Mouse (Mus musculus): ENCODE data around the gene Zfp59. TPM values are rescaled to one million over a fixed set of nuclear protein-coding genes. Genes with fewer than 3 reads are reported as not detected.
"Not testable (repeated sequence)": the region's sequence is repeated elsewhere in the genome, so short reads cannot be mapped to it uniquely, and the experiment has no call there.

The Zfp59 gene
- 1.3 and 1.4 TPM in 2 replicates for polyA plus RNA-seq (2015; fragmentation: Nextera tagmentation; extraction: Ambion mirVana)

DNA sequence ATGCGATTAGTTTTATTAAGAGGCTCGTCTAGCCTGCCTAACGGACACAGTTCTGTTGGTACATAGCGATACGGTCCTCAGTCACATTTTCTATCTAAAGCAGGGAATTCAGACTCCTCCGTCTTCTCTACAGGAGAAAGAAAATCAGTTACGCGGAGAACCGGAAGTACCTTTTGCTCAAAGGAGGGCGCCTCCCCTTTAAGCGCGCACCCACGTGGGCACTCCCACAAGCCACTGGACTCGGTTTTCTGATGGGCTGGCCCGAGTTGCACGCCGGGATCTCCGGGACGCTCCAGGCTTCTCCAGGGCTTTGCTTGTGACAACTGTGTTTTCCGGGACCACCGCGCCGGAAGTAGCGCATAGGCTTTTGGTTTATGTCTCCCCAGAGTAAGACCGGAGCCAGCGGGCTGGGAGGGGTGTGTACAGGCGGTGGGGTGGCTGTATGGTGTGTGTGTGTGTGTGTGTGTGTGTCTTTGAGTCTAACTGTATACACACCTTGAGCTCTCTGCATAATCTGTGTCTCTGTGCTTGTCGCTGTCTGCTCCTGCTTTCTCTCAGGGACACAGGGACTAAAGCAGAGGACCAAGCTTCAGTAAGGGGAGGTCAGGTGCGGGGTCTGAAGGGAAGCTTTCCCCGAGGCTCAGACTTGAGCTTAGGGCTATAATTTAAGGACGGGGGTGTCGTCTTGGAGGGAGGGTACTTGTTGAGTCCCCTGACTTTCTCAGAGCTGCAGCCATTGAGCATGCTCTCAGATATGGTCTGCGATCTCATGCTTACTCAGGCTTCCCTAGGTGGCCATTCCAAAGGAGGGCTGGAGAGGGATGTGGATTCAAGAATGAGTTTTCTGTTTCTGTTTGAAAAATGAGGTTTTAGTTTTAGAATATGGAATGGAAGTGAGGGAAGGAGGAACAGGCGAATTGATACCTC is at the start of gene Zfp59:
Gene Zfp59, plus strand, starts transcription at position 285 of the 927 bp plus-strand sequence.
- ATAC-seq (ENCODE audit: low read depth): peak; percentile 94
- Histone ChIP-seq H3K27ac (ENCODE audit: low read length) (peak within 1 kb of the TSS; percentile 53), H3K9ac (ENCODE audit: low read depth, low read length) (peak within 1 kb of the TSS; percentile 52), H3K4me3 (ENCODE audit: low read depth, low read length) (peak within 1 kb of the TSS; percentile 71), H3K4me2 (ENCODE audit: low read depth, low read length) (peak within 1 kb of the TSS; percentile 85), H3K4me1 (ENCODE audit: control insufficient read depth, low read depth, low read length) (no peaks in the 10 kb centered on the region; the same call in 1 of the 2 replicates), H3K9me3 (replicated peaks; ENCODE audit: control insufficient read depth, low read length) (no peaks in the 10 kb centered on the region), H3K36me3 (ENCODE audit: control insufficient read depth, insufficient read depth) (no peaks in the 10 kb centered on the region), H3K27me3 (ENCODE audit: control insufficient read depth, insufficient read depth, low read depth, low read length) (no peaks in the 10 kb centered on the region)
- WGBS (ENCODE audit: insufficient replicate concordance): 3% methylated on average over 34 of the region's 34 CpGs

DNA sequence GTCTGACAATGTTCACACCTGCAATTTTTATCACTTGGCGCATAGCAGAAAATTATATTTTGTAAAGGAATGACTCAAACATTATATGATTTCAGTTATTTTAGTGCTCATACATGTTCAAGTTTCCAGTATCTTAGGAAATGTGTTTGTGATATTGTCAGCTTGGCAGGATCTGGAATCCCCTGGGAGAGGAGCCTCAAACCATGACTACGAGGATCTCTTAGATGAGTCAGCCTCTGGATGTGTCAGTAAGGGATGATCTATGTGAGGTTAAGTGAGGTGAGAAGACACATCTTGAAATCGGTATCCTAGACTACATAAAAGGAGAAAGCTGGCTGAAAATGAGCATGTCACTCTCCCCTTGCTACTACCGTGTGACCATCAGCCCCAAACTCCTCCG is 49.1 kb upstream of the Zfp59 start:
- Histone ChIP-seq H3K4me3 (ENCODE audit: low read depth, low read length) (no peak overlapping the region), H3K27ac (ENCODE audit: low read length) (no peak overlapping the region), H3K9me3 (replicated peaks; ENCODE audit: control insufficient read depth, low read length) (no peaks in the 10 kb centered on the region; the same call in 1 of the 2 replicates), H3K36me3 (ENCODE audit: control insufficient read depth, insufficient read depth) (no peaks in the 10 kb centered on the region), H3K9ac (ENCODE audit: low read depth, low read length) (no peak overlapping the region), H3K27me3 (ENCODE audit: control insufficient read depth, insufficient read depth, low read depth, low read length) (no peaks in the 10 kb centered on the region), H3K4me1 (ENCODE audit: control insufficient read depth, low read depth, low read length) (no peaks in the 10 kb centered on the region), H3K4me2 (ENCODE audit: low read depth, low read length) (no peak overlapping the region)
- ATAC-seq (ENCODE audit: low read depth): no peak
- WGBS (ENCODE audit: insufficient replicate concordance): 63% methylated on average over 5 of the region's 5 CpGs

DNA sequence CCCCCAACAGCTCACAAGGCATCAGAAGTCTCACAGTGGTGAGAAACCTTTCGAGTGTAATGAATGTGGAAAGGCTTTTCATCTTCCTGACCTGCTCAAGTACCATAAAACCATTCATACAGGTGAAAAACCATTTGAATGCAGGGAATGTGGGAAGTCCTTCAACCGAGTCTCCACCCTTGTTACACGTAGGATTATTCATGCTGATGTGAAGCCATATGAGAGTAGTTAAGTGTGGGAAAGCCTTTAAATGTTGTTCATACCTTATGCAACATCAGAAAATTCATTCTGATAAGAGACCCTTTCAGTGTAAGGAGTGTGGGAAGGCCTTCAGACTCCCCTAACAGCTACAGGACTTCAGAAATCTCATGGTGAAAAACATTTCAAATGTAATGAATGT is 44.5 kb upstream of the Zfp59 start:
- ATAC-seq (ENCODE audit: low read depth); H3K9ac ChIP-seq (ENCODE audit: low read depth, low read length); H3K9me3 ChIP-seq (replicated peaks; ENCODE audit: control insufficient read depth, low read length); H3K27me3 ChIP-seq (ENCODE audit: control insufficient read depth, insufficient read depth, low read depth, low read length); H3K4me2 ChIP-seq (ENCODE audit: low read depth, low read length); H3K4me1 ChIP-seq (ENCODE audit: control insufficient read depth, low read depth, low read length); H3K36me3 ChIP-seq (ENCODE audit: control insufficient read depth, insufficient read depth); H3K4me3 ChIP-seq (ENCODE audit: low read depth, low read length); H3K27ac ChIP-seq (ENCODE audit: low read length): not testable (repeated sequence)
- 45% methylated on average over 2 of the region's 3 CpGs for WGBS (ENCODE audit: insufficient replicate concordance)

DNA sequence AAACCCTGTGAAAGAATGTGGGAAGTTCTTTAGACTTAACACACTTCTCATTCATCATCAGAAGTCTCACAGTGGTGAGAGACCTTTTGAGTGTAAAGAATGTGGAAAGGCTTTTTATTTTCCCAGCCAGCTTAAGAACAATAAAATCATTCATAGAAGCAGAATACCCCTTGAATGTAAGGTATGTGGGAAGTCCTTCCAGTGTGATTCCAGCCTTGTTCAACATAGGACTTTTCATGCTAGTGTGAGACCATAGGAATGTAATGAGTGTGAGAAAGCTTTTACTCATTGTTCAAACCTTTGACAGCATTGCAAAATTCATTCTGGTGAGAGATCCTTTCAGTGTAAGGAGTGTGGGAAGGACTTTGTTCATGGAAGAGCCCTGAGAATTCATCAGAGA is 43.8 kb upstream of the Zfp59 start:
- no peaks in the 10 kb centered on the region; the same call in none of the 2 replicates for H3K9me3 ChIP-seq (replicated peaks; ENCODE audit: control insufficient read depth, low read length)
- H3K27ac ChIP-seq (ENCODE audit: low read length): no peak overlapping the region
- H3K4me1 ChIP-seq (ENCODE audit: control insufficient read depth, low read depth, low read length): no peaks in the 10 kb centered on the region
- H3K9ac ChIP-seq (ENCODE audit: low read depth, low read length): no peak overlapping the region
- ATAC-seq (ENCODE audit: low read depth): no peak
- no peak overlapping the region for H3K4me2 ChIP-seq (ENCODE audit: low read depth, low read length)
- H3K27me3 ChIP-seq (ENCODE audit: control insufficient read depth, insufficient read depth, low read depth, low read length): no peaks in the 10 kb centered on the region
- H3K36me3 ChIP-seq (ENCODE audit: control insufficient read depth, insufficient read depth): no peaks in the 10 kb centered on the region
- no peak overlapping the region for H3K4me3 ChIP-seq (ENCODE audit: low read depth, low read length)

DNA sequence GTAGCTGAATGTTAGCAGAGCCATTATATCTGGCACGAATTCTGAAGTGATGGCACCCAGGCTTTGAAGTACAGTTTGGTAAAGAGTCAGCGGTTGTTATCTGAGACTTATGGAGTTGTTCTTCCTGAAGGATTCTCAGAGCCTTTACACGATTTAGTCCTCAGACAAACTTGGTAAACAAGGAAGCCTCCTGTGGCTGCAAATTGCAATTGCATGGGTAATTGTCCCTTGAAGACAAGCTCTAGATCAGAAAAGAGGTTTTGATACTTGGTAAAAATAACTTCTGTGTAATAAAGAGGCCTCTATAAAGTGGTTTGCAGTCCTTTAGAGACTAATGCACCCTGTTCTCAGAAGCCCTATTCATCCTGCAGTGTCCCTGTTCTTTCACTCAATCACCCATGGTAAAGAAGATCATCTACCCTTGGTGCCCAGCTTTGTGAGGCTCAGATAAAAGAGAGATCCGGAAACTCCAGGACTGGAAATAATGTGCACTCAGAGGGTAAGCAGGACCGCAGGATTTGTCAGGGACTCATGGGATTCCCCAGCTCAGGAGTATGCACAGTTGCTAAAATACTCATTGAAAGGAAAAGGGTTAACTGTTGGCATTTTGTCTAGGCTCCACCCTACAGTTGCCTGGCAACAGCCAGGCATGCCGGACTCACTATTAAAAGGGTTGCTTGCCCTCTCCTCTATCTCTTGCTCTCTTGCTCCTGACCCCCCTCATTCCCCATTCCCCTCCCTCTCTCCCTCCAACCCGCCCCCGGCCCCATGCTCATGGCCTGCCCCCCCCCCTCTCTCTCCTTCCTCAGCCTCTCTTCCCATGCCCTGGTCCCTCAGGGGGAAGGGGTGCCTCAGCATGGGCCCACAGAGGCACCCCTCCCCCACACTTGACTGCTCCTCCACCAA is 40.2 kb upstream of the Zfp59 start:
- 31% methylated on average over 8 of the region's 8 CpGs for WGBS (ENCODE audit: insufficient replicate concordance)
- Histone ChIP-seq H3K9ac (ENCODE audit: low read depth, low read length) (no peak overlapping the region), H3K9me3 (replicated peaks; ENCODE audit: control insufficient read depth, low read length) (no peaks in the 10 kb centered on the region; the same call in none of the 2 replicates), H3K4me1 (ENCODE audit: control insufficient read depth, low read depth, low read length) (no peaks in the 10 kb centered on the region), H3K27me3 (ENCODE audit: control insufficient read depth, insufficient read depth, low read depth, low read length) (no peaks in the 10 kb centered on the region), H3K4me2 (ENCODE audit: low read depth, low read length) (no peak overlapping the region), H3K4me3 (ENCODE audit: low read depth, low read length) (no peak overlapping the region), H3K36me3 (ENCODE audit: control insufficient read depth, insufficient read depth) (no peaks in the 10 kb centered on the region), H3K27ac (ENCODE audit: low read length) (no peak overlapping the region)
- ATAC-seq (ENCODE audit: low read depth): no peak

DNA sequence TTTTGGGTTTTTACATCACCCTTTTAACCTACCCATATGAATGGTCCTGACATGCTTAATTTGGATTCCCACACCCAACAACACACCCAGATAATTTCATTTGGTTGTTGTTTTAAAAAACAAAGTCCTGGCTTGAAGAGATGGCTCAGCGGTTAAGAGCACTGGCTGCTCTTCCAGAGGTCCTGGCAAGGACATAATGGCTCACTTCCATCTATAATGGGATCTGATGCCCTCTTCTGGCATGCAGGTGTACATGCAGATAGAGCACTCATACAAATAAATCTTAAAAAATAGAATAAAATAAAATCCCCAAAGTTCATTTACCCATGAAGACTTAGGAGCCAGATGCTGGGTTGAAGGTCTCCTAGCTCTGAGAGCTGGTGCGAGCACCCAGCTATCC is 37.3 kb upstream of the Zfp59 start:
- Histone ChIP-seq H3K4me2 (ENCODE audit: low read depth, low read length) (no peak overlapping the region), H3K27me3 (ENCODE audit: control insufficient read depth, insufficient read depth, low read depth, low read length) (no peaks in the 10 kb centered on the region), H3K27ac (ENCODE audit: low read length) (no peak overlapping the region), H3K4me1 (ENCODE audit: control insufficient read depth, low read depth, low read length) (no peaks in the 10 kb centered on the region; the same call in none of the 2 replicates), H3K9me3 (replicated peaks; ENCODE audit: control insufficient read depth, low read length) (no peaks in the 10 kb centered on the region; the same call in none of the 2 replicates), H3K9ac (ENCODE audit: low read depth, low read length) (no peak overlapping the region), H3K36me3 (ENCODE audit: control insufficient read depth, insufficient read depth) (no peaks in the 10 kb centered on the region), H3K4me3 (ENCODE audit: low read depth, low read length) (no peak overlapping the region)
- 49% methylated on average over 2 of the region's 2 CpGs for WGBS (ENCODE audit: insufficient replicate concordance)
- no peak for ATAC-seq (ENCODE audit: low read depth)

DNA sequence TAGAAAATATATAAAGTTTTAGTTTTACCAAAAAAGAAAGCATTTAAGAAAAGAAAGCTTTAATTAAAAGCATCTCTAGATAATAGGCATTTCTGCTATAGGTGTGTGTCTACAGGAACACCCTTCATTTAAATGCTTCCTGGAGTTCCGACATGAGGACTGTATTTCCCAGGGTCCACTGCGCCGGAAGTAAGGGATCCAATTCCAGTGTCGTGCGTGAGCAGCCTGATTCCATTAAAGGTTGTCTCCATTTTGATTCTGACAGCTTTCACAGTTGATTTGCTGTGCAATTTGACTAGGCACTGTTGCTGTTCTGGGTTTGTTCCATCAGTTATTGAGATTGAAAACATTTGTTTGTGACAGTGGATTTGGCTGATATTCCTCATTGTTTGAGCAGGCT is 35.4 kb upstream of the Zfp59 start:
- H3K4me1 ChIP-seq (ENCODE audit: control insufficient read depth, low read depth, low read length): no peaks in the 10 kb centered on the region; the same call in none of the 2 replicates
- no peaks in the 10 kb centered on the region for H3K9me3 ChIP-seq (replicated peaks; ENCODE audit: control insufficient read depth, low read length)
- WGBS (ENCODE audit: insufficient replicate concordance): 78% methylated on average over 5 of the region's 5 CpGs
- ATAC-seq (ENCODE audit: low read depth): no peak
- no peak overlapping the region for H3K9ac ChIP-seq (ENCODE audit: low read depth, low read length)
- no peak overlapping the region for H3K4me3 ChIP-seq (ENCODE audit: low read depth, low read length)
- no peak overlapping the region for H3K27ac ChIP-seq (ENCODE audit: low read length)
- no peaks in the 10 kb centered on the region for H3K36me3 ChIP-seq (ENCODE audit: control insufficient read depth, insufficient read depth)
- no peak overlapping the region for H3K4me2 ChIP-seq (ENCODE audit: low read depth, low read length)
- H3K27me3 ChIP-seq (ENCODE audit: control insufficient read depth, insufficient read depth, low read depth, low read length): no peaks in the 10 kb centered on the region

DNA sequence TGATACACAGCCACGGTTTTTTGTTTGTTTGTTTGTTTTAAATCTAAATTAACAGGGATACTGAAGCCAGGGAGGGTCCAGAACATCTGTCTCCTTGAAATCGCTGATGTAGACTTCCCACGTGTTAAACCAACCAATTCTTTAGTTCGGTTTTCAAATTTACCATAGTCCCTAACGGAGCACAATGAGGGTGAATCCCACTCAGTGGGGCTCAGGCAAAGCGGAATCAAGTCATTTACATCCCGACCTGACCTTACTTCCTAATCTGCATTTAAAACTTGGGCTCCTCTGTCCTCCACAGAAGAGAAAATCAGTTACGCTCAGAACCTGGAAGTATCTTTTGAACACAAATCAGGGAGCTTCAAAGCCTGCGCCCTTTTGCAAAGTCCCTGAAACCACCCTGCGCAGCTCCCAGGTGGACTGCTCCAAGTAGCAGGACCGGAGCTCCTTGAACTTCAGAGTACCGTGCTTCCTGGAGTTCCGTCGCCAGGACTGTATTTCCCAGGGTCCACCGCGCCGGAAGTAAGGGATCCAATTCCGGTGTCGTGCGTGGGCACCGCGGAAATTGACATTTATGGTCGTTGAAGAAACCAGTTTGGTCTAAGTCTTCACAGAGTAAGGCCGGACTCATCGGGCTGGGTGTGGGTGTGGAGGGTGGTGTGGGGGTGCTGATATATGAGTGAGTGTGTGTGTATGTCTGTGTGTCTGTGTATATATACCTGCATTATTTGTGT is 33.9 kb upstream of the Zfp59 start:
- no peaks in the 10 kb centered on the region for H3K9me3 ChIP-seq (replicated peaks; ENCODE audit: control insufficient read depth, low read length)
- H3K36me3 ChIP-seq (ENCODE audit: control insufficient read depth, insufficient read depth): peaks cover 6% of the 10 kb centered on the region
- no peaks in the 10 kb centered on the region for H3K27me3 ChIP-seq (ENCODE audit: control insufficient read depth, insufficient read depth, low read depth, low read length)
- H3K4me3 ChIP-seq (ENCODE audit: low read depth, low read length): peak overlapping the region; percentile 79
- no peak overlapping the region for H3K27ac ChIP-seq (ENCODE audit: low read length)
- H3K4me1 ChIP-seq (ENCODE audit: control insufficient read depth, low read depth, low read length): no peaks in the 10 kb centered on the region; the same call in none of the 2 replicates
- H3K9ac ChIP-seq (ENCODE audit: low read depth, low read length): peak overlapping the region; percentile 74
- peak; percentile 81 for ATAC-seq (ENCODE audit: low read depth)
- H3K4me2 ChIP-seq (ENCODE audit: low read depth, low read length): peak overlapping the region; percentile 51
- WGBS (ENCODE audit: insufficient replicate concordance): under 1% methylated on average over 25 of the region's 25 CpGs

Measured in liver, embryonic 16.5 days (tissue).